Mouse (Mus musculus) midbrain, embryonic 16.5 days (tissue): ENCODE data around the gene Acads. TPM values are rescaled to one million over a fixed set of nuclear protein-coding genes. Genes with fewer than 3 reads are reported as not detected.
A peak's percentile ranks its signal among the peaks of the same experiment; 100 is the strongest.

Experiments
- ATAC-seq: fragments of 200-750 bp; cut with Nextera tagmentation; 2 replicates; pipeline ENCODE4 v1.8.0; 2017; ENCODE audit warnings: moderate TSS enrichment
- H3K27ac ChIP-seq: fragments of 300-500 bp; sonication (generic); 2 replicates; pipeline ENCODE4 v1.5.1; 2014; ENCODE audit warnings: mild to moderate bottlenecking, low read length, mixed read lengths
- H3K27me3 ChIP-seq: fragments of 300-500 bp; sonication (generic); 2 replicates; pipeline ENCODE4 v1.6.1; 2014; ENCODE audit warnings: low read depth, low read length, mixed read lengths; ENCODE audit not compliant: control insufficient read depth, insufficient read depth
- H3K36me3 ChIP-seq: fragments of 300-500 bp; sonication (generic); 2 replicates; pipeline ENCODE4 v1.6.1; 2014; ENCODE audit warnings: mild to moderate bottlenecking, low read length, moderate library complexity, mixed read lengths; ENCODE audit not compliant: control insufficient read depth, insufficient read depth
- H3K4me1 ChIP-seq: fragments of 300-500 bp; sonication (generic); 2 replicates; pipeline ENCODE4 v1.6.1; 2014; ENCODE audit warnings: mild to moderate bottlenecking, low read length, mixed read lengths; ENCODE audit not compliant: control insufficient read depth, insufficient read depth
- H3K4me2 ChIP-seq: fragments of 300-500 bp; sonication (generic); 2 replicates; pipeline ENCODE4 v1.6.1; 2014; ENCODE audit warnings: mild to moderate bottlenecking, low read length, mixed read lengths
- H3K4me3 ChIP-seq: fragments of 300-500 bp; sonication (generic); 2 replicates; pipeline ENCODE4 v1.5.1; 2014; ENCODE audit warnings: low read depth, mild to moderate bottlenecking, low read length, moderate library complexity, mixed read lengths
- H3K9ac ChIP-seq: fragments of 300-500 bp; sonication (generic); 2 replicates; pipeline ENCODE4 v1.6.1; 2014; ENCODE audit warnings: low read depth, low read length, mixed read lengths
- H3K9me3 ChIP-seq: fragments of 300-500 bp; sonication (generic); replicated peaks from 2 replicates; pipeline ENCODE4 v1.6.1; 2014; ENCODE audit warnings: mild to moderate bottlenecking, low read length, mixed read lengths; ENCODE audit not compliant: control insufficient read depth, poor library complexity, severe bottlenecking
- WGBS: fragments of 180-500 bp; shearing (Covaris S2); extraction: QIAGEN DNeasy Blood & Tissue Kit; methylation state at CpG from one replicate; pipeline ENCODE4 v1.1.7; 2014; 5-methylcytosine and 5-hydroxymethylcytosine counted together
- polyA plus RNA-seq: library from polyadenylated mRNA; unstranded; fragments of >200 nt; fragmentation: Nextera tagmentation; extraction: Ambion mirVana; gene quantifications from 2 replicates; pipeline ENCODE4 v1.2.1, GENCODE M21; 2015

The Acads gene
- polyA plus RNA-seq, 1 experiment from 2014 or later = 15.8 TPM

DNA sequence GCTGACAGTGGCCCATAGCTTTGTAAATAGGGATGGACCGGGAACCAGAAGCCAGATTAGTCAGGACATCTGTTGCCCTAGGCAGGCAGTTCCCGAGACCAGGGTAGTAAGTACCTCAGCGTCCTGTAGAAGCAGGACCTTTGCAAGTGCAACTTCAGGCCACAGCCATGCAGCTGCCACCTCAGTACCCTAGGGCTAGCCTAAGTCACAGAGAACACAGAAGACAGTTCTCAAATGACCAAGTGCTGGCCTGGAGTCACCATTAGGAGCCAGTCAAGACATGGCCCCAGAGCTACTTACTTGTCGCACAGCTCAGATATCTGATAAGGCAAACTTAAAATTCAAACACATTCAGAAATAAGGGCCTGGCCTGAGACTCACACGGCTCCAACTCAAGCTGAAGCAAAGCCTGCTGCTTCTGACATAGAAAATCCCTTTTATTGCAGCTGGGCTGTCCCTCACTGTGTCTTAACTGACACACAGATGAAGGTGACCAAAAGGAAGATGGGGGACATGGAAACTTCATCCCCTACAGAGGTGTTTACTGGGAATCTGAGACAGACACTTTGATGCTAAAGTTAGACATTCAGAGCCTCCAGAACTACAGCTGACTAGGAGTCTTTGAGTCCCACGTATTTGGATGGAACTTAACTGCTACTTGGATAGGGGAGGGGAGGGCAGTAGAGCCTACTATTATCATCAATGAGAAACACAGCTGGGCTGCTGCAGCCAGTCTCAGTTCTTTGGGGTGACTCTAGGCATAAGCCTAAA lies 27.0 kb upstream of the Acads start:
- Histone ChIP-seq H3K4me3 (no peak overlapping the region), H3K4me1 (no peaks in the 10 kb centered on the region; the same call in 1 of the 2 replicates), H3K9me3 (no peaks in the 10 kb centered on the region), H3K27me3 (no peaks in the 10 kb centered on the region), H3K4me2 (no peak overlapping the region), H3K9ac (no peak overlapping the region), H3K27ac (no peak overlapping the region), H3K36me3 (peaks cover 37% of the 10 kb centered on the region)
- no peak for ATAC-seq
- 84% methylated on average over 6 of the region's 6 CpGs for WGBS

- no peak overlapping the region for H3K9ac ChIP-seq
- H3K36me3 ChIP-seq = peaks cover 33% of the 10 kb centered on the region
- 79% methylated on average over 11 of the region's 11 CpGs for whole genome bisulfite sequencing
- H3K4me2 ChIP-seq = no peak overlapping the region
- no peaks in the 10 kb centered on the region for H3K27me3 ChIP-seq
- no peak overlapping the region for H3K27ac ChIP-seq
- no peak overlapping the region for H3K4me3 ChIP-seq
- no peak for ATAC-seq
- H3K9me3 ChIP-seq = no peaks in the 10 kb centered on the region
- H3K4me1 ChIP-seq = no peaks in the 10 kb centered on the region; the same call in 1 of the 2 replicates
Observed at GRCm38 (mm10) chr5:115145253-115145968, 26.3 kb upstream of the Acads start.

DNA sequence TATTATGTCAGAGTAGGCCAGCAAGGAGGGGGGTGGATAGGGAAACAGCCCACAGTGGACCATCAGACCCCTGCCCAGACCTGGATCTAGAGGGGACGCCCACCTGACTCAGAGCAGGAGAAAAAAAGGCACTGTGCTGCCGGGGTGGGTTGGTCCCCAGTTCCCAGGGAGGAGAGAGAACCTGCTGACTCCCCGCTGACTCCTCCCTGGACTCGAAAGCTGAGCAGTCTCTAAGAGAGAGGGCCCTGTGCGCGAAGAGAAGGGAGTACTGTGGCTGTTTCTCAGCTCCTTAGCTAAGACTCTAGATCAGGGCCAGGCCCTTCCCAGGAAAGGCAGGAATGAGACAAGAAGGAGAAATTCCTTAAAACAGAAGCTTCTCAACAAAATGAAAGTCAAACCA lies 25.3 kb upstream of the Acads start:
- ATAC-seq = no peak

DNA sequence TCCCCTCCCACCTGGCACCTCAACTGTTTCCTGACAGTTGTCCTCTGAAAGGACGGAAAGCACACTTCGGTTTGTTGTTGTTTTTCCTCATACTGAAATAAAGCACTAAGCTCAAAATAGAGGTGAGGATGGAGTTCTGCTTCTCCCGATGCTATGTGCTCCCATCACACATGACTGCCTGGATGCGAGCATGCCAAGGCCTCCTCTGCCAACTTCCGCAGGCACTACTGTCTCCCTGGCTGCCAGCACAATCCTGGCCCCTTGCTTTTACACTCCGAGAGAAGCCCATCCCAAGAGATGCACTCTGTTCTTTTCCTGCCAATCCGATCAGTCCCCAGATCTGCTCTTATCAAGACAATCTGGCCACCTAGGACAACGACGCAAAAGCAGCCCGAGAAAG lies 24.4 kb upstream of the Acads start:
- Histone ChIP-seq H3K4me3 (no peak overlapping the region), H3K9ac (no peak overlapping the region), H3K4me2 (no peak overlapping the region), H3K27me3 (no peaks in the 10 kb centered on the region), H3K4me1 (no peaks in the 10 kb centered on the region; the same call in 1 of the 2 replicates), H3K27ac (no peak overlapping the region), H3K9me3 (no peaks in the 10 kb centered on the region), H3K36me3 (peaks cover 19% of the 10 kb centered on the region)
- 0 out of 2 replicates have a peak, but pooled peaks have one; percentile 56 for ATAC-seq
- WGBS = 77% methylated on average over 10 of the region's 10 CpGs

More for the DNA sequence above, 25.3 kb upstream of the Acads start:
- Histone ChIP-seq H3K36me3 (peaks cover 23% of the 10 kb centered on the region), H3K4me3 (no peak overlapping the region), H3K27ac (no peak overlapping the region), H3K27me3 (no peaks in the 10 kb centered on the region), H3K9me3 (no peaks in the 10 kb centered on the region), H3K4me2 (no peak overlapping the region), H3K9ac (no peak overlapping the region), H3K4me1 (no peaks in the 10 kb centered on the region; the same call in 1 of the 2 replicates)
- WGBS = 78% methylated on average over 6 of the region's 6 CpGs

DNA sequence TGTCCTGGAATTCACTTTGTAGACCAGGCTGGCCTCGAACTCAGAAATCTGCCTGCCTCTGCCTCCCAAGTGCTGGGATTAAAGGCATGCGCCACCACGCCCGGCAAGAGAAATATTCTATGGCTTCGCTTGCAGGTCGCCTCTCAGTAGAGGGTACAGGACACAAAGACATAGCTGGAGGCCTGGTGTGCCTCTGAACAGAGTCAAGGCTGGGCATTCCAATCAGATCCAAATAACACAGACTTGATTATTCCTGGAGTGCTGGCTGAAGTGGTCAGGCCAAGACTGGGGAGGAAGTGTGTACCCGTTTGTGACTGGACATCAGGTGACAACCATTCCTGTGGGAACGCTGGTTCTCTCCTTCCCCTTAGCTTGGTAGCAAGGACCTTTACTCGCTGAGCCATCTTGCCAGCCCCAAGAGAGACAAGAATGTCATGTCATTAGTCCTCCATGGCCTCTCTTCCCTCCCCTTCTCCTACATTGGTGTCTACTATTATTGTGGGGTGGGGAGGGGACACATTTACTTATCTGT lies 23.1 kb upstream of the Acads start:
- WGBS = 87% methylated on average over 9 of the region's 9 CpGs
- Histone ChIP-seq H3K4me3 (no peak overlapping the region), H3K27ac (no peak overlapping the region), H3K9ac (no peak overlapping the region), H3K27me3 (no peaks in the 10 kb centered on the region), H3K4me2 (no peak overlapping the region), H3K9me3 (no peaks in the 10 kb centered on the region), H3K4me1 (no peaks in the 10 kb centered on the region; the same call in 1 of the 2 replicates), H3K36me3 (peaks cover 10% of the 10 kb centered on the region)
- ATAC-seq = no peak

- no peak overlapping the region for H3K27ac ChIP-seq
- no peak overlapping the region for H3K4me2 ChIP-seq
- ATAC-seq = no peak
- no peaks in the 10 kb centered on the region; the same call in 1 of the 2 replicates for H3K4me1 ChIP-seq
- no peaks in the 10 kb centered on the region for H3K9me3 ChIP-seq
- H3K9ac ChIP-seq = no peak overlapping the region
- H3K27me3 ChIP-seq = no peaks in the 10 kb centered on the region
- 73% methylated on average over 3 of the region's 3 CpGs for WGBS
- H3K36me3 ChIP-seq = peaks cover 3% of the 10 kb centered on the region; the same call in 1 of the 2 replicates
- H3K4me3 ChIP-seq = no peak overlapping the region
Observed at GRCm38 (mm10) chr5:115140726-115141125, 21.6 kb upstream of the Acads start.

- Histone ChIP-seq H3K9ac (no peak overlapping the region), H3K4me2 (no peak overlapping the region), H3K4me1 (no peaks in the 10 kb centered on the region; the same call in 1 of the 2 replicates), H3K27ac (no peak overlapping the region), H3K27me3 (no peaks in the 10 kb centered on the region), H3K4me3 (no peak overlapping the region), H3K9me3 (no peaks in the 10 kb centered on the region), H3K36me3 (peaks cover under 1% of the 10 kb centered on the region; the same call in 1 of the 2 replicates)
- no peak for ATAC-seq
- WGBS = 74% methylated on average over 4 of the region's 4 CpGs
Observed at GRCm38 (mm10) chr5:115139124-115139523, 20.0 kb upstream of the Acads start.

GRCm38 (mm10) chr5:115134234-115135165 lies 15.4 kb upstream of the Acads start, which contains the start of gene Unc119b:
Gene Unc119b (minus strand): TSS chr5:115134975.
- peak; percentile 92 for ATAC-seq
- WGBS = under 1% methylated on average over 64 of the region's 81 CpGs
- H3K27ac ChIP-seq = peak within 1 kb of the TSS; percentile 62

More at GRCm38 (mm10) chr5:115134234-115135165, 15.4 kb upstream of the Acads start, which contains the start of gene Unc119b:
- Histone ChIP-seq H3K4me1 (peaks cover 18% of the 10 kb centered on the region), H3K27me3 (no peaks in the 10 kb centered on the region), H3K9ac (peak within 1 kb of the TSS; percentile 89), H3K9me3 (no peaks in the 10 kb centered on the region), H3K36me3 (no peaks in the 10 kb centered on the region), H3K4me3 (peak within 1 kb of the TSS; percentile 79), H3K4me2 (peak within 1 kb of the TSS; percentile 62)
